Mouse (Mus musculus): ENCODE measurements around the gene Gcsh.
A peak's percentile ranks its signal among the peaks of the same experiment; 100 is the strongest.

Gcsh gene

DNA sequence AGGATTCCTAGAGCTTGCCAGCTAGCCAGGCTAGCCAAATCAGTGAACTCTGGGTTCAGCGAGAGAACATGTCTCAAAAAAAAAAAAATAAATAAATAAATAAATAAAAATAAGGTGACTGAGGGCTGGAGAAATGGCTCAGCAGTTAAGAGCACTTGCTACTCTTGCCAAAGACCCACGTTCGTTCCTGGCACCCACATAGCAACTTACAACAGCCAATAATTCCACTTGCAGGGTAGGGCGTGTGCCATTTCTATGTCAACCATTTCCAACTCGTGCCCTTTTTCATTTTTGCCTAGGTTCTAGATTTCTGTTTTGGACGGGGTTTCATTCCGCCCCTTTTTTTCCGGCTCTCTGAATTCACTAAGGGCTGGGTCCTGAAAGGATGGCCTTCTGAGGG lies 15.3 kb downstream of the Gcsh start:
- no peak for DNase-seq (ENCODE audit: low spot score)

DNA sequence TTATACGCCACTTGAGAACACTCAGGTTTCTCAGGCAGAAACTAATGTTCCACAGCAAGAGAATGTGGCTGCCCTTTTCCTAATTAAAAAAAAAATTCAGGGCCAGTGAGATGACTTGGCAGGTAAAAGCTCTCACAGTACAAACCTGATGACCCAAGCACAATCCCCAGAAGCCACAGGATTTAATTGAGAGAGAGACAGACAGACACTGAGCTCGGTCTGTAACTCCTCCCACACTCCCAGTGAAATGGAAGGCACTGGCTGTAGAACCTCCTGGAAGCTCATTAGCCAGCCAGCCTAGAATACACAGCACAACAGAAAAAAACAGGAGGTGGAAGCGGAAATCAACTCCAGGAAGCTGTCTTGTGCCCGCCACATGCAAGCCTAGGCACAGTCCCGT lies 17.7 kb downstream of the Gcsh start:
- DNase-seq (ENCODE audit: low spot score): no peak

DNA sequence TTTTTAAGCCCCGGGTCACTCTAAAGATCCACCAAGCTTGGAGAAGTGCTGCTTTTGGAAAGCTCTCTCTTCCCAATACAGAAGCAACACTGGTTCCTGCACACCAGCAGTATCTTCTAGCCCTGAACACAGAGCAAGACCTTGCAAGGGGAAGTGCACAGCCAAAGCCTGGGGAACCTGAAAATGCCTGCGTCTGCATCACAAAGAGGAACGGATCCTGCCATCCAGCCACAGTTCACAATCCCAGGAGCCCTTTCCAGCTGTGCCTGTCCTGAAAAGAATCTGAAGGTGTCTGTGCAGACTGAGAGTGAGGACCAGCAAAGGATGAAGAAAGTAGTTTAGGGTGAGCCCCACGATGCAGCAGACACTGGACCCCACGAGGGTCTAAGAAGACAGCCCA lies 18.3 kb downstream of the Gcsh start:
- DNase-seq (ENCODE audit: low spot score): no peak

DNA sequence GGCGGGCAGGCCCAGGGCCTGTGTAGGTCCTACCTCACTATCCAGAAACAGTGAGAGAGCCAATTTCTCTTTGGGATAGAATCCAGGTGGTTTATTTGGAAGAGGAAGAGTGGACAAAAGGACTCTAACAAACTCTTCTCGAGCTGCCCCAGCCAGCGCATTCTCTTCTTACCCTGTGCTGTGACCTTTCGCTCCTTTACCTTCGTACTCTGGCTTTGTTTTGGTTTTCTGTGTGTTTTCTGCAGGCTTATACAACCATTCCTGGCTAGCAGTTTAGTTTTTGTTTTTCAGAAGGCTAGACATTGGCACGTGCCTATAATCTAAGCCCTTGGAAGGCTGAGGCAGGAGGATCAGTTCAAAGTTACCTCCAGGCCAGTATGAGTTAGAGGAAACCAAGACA lies 23.8 kb downstream of the Gcsh start:
- no peak for DNase-seq (ENCODE audit: low spot score)

DNA sequence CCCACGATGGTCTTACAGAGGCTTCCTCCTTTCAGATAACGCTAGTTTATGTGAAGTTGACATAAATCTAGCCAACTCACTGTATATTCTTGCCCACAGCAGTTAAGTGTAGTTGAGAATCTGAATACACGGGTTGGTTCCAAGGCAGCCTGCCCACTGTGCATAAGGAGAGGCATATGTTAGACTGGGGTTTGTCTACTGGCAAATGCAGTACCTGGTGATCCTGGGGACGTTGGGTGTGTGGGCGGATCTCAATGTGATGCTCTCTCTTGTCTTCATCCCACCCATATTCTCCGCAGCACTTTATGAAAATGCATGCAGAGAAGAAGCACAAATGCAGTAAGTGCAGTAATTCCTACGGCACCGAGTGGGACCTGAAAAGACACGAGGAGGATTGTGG lies 38.9 kb downstream of the Gcsh start:
- no peak for DNase-seq (ENCODE audit: low spot score)

DNA sequence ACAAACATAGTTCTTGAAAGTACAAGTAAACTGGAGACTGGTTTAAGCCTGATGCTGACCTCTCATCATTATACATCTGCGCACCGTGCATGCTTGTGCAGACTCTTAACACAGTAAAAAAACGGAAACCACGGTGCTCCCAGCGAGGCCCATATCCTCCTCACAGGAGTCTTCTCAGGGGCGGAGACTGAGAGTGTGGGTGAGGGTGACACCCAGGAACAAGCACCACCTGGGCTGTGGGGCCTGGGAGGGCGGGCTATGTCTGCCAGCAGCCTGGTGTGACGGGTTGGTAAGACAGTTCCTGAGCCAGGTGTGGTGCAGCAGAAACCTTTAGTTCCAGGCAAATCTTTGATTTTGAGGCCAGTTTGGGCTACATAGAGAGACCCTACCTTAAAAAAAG lies 40.9 kb downstream of the Gcsh start:
- DNase-seq (ENCODE audit: low spot score): no peak

DNA sequence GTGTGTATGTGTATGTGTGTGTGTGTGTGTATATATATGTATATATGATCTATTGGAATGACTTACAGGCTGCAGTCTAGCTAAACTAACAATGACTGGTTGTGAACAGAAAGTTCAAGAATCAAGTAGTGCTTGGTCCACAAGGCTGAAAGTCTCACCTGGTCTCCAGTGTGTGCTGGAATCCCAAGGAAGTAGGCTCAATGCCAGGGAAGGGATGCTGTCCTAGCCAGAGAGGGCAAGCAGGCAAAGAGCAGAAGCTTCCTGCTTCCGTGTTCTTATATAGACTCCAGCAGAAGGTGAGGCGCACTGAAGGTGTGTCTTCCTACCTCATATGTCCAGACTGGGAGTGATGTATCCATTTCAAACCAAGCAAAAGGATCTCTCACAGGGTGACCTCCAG lies 41.6 kb downstream of the Gcsh start:
- no peak for DNase-seq (ENCODE audit: low spot score)

DNA sequence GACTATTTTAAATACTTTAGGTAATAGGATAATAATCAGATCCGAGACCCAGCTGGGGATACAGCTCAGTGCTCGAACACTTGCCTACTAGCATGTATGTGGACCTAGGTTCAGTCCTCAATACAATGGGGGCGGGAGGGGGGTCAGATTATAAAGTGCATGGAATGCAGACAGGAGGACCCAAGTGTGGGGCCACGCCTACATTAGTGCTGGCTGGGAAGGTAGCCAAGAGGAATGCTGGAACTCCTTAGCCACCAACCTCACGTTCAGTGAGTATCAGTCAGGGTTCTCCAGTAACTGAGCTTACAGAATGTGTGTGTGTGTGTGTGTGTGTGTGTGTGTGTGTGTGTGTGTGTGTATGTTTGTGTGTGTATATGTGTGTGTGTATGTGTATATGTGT lies 42.0 kb downstream of the Gcsh start:
- no peak for DNase-seq (ENCODE audit: low spot score)

DNA sequence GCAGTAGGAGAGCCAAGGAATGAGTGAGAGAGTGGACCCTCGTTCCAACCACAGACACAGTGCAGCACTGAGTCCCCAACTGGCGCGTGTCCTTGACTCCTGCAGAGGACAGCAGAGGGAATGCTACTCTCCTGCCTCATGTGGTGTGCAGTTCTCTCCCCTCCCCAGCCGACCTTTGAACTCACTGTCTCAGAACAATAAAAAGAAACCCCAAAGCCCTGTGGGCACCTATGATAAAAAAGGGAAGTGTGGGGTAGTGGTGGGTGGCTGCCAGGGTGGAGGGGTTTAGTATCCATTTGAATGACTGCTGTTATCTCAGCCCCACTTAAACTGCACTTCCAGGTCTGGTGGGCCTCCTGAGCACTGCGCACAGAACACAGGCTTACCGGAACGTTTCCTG lies 45.7 kb downstream of the Gcsh start:
- DNase-seq (ENCODE audit: low spot score): no peak

DNA sequence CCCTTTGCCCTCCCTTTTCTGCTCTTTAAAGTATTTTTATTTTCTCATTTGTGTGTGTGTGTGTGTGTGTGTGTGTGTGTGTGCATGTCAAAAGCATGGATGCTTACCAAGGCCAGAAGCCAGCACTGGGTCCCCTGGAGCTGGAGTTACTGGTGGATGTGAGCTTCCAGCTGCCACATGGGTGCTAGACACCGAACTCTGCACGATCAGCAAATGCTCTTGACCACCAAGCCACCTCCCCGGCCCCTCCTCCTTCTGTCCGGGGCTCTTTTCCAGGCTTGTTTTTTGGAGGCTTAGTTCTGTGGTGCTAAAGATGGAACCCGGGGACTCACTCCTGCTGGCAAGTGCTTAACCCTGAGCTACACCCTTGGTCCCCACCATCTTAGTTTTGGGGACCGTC lies 46.5 kb downstream of the Gcsh start:
- DNase-seq (ENCODE audit: low spot score): no peak

DNA sequence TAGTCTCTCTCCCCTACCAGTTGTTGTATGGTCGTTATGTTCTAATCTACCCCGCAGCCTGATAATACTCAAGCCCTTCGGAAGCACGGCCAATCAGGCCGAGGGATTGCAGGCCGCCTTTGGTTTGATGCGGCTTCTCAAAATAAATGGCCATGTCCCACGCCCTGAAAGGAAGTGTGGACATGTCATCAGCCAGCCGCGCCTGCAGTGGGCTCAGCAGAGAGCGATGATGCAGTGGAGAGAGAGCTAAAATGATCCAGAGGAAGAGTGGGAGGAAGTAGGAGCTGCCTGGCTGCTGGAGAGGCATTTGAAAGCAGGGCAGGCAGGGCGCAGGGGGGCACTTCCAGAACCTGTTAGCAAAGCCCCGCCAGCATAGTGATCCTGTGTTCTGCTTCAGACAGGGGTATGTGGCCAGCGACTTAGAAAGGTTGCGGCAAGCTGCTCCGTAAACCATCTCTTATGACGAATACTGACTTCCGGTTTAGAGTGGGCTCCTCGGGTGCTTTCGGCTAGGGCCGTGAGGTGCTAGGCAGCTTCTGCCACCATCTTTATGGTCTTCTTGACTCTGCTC lies 47.0 kb downstream of the Gcsh start:
- DNase-seq (ENCODE audit: low spot score): no peak

DNA sequence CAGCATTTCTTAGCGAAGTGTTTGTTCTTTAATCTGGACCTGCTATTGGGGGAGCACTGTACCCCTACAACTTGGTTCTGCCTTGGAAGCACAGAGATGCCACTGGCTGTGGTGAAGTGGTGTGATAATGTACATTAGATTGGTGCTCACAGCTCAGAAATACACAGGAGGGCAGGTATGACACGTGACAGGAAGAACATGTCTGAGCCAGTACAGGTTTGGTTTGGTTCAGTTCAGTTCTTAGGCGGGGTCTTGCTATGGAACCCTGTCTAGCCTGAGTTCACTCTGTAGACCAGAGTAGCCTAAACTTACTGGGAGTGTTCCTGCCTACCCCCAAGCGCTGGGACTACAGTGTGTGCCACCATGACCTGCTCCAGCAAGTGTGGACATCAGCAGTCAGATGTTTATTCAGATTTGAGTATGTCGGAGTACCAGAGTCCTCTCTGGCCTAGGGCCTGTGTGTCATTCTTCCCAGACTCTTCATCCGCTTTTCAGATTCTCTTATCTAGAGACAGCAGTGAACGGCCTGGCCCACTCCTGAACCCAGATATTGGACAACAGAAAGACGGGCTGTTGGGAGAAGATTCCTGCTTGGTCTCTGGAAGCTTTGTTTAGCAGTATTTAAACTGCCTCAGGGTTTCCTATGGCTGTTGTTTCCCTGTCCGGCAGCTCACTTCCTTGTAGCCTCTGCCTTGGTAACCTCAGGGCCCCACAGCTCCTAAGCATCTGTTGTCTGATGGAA lies 48.0 kb downstream of the Gcsh start:
- DNase-seq (ENCODE audit: low spot score): no peak

DNA sequence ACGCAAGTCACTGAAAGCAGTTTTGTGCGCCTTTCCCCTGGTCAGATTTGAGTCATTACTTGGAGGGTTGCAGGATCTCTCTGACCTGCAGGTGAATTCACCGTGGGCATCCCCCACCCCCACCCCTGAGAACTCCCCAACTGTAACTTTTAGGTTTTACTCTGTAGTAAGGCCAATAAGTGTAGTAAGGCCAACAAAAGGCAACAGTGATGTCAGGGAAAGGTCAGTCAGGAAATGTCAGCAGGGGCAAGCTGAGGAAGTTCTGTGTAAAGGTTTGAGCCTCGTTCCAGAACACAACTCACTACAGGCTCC lies 49.0 kb downstream of the Gcsh start:
- DNase-seq (ENCODE audit: low spot score): no peak

DNA sequence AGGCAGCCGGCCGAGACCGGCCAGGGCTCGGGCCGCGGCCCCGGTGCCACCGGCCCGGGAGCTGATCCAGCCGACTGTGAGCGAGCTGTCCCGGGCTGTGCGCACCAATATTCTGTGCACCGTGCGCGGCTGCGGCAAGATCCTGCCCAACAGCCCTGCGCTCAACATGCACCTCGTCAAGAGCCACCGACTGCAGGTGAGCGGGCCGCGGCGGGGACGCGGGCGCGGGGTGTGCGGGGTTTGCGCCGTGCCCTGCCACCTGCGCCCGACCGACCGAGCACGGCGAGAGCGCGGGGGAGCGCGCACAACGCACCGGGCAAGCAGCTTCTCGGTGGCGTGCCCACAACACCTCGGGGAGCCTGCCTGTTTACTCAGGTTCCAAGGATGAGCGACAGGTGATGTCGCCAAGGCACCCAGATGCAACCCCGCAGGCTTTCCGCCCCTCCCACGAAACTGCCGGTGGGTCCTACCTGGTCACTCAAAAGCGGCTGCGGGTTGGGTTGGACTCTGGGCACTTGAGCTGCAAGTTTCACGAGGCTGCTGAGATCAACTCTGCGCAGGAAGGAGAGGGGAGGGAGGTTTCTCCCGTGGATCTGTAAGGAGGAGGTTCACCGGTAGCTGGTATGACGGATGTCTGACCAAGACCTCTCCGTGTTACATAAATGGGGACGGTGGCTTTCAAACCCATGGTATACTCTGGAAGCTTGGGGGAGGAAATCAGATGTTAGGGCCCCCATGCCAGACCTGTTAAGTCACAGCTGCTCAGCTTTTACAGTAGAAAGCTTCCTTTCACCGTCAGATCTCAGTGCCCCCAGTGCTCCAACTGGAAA lies 49.6 kb downstream of the Gcsh start:
- DNase-seq (ENCODE audit: low spot score): peak; percentile 22

DNA sequence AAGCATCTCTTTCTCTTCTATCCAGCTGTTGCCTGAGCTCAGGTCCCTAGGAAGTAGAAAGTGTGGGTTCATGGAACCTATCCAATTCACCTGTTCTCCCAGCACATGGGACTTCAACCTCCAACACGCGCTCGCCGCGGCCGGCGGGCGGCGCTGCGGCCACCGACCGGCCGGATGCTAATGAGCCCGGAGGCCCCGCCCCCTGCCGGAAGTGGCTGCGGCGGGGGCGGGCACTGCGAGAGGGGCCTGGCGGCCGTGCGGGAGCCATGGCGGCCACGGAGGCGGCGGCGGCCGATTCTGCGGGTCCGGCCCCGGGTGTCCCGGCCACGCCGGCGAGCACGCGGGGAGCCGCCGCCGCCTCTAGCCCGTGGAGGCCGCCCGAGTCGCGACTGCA lies 50.2 kb downstream of the Gcsh start, which contains the start of gene Atmin:
Atmin (plus strand) TSS at position 233 of the 394 bp plus-strand sequence.
- peak; percentile 87 for DNase-seq (ENCODE audit: low spot score)

DNA sequence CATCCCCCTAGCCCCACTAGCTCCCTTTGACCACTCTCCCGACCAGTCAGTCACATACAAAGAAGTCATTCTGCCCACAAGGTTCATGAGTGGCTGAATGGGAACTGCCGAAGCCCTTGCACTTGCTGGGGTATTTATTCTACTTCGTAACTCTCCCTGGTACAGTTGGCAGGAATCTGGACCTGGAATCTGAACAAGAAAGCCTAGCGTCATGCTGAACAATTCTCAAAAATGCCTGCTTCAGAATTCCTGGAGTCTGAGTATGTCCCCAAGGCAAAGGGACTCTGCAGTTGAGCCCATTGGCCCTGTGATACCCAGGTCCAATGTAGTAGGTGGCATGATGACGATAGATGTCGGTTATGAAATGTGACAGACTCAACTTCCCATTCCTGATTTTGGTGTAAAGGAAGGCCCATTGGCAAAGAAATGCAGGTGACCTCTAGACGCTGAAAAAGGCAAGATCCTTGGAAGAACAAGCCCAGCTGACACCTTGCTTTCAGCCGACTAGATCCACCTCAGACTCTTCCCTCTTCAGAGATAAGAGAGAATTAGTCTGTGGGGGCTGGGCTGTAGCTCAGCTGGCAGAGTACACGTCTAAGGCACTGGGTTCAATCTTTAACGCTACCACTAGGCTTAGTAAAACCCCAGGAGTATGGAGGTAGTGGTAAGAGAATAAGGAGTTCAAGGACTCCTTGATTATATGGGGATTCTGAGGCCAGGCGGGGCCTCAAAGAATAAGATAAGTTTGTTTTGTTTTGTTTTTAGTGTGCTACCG lies 50.9 kb downstream of the Gcsh start:
- DNase-seq (ENCODE audit: low spot score): no peak

DNA sequence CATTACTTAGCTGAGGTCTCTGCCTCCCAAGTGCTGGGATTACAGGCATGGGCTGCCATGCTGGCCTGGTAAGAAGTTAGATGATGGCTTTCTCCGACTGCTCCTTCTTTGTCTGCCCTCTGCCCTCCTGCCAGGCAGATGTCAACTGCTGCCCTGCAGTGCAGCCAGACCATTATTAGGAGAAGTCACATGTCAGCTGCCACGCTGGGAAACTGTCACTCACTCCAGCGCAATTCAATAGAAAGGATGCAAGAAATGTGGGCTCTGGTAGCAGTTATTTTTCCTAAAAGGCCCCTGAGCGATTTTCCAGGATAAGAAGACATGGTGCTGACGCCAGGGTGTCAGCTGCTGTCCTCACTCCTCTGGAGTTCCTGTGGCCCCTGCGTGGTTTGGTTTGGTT lies 57.8 kb downstream of the Gcsh start:
- no peak for DNase-seq (ENCODE audit: low spot score)

DNA sequence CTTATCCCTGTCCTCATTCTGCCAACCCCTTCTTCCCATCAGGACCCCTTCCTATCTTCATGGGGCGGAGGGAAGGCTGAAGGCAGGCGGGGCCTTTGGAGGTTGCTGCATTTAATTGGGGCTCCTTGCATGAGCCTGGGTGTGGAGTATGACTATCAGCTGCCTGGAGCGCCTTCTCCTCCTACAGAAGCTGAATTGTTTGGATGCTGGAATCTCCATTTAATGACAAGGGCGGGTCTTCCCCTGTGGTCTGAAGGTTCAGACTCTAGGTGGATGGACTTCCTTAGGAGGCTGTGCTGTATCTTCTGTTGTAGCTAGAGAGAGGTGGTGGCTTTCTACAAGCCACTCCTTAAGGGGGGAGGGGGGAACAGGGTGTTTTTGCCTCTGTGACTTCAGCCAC lies 58.4 kb downstream of the Gcsh start:
- no peak for DNase-seq (ENCODE audit: low spot score)

Measured in urinary bladder, postnatal 25 days (tissue).